In genomic region chr13:93189416-93189815, GRCm38 (mm10) we compare ENCODE assay signal across 16 mouse cellular contexts. TPM values are rescaled to one million over a fixed set of nuclear protein-coding genes. Genes with fewer than 3 reads are reported as not detected.
DNase-seq lines count a peak whose midpoint lies in the region; ATAC-seq and TF ChIP-seq lines count a peak whose summit lies in the region.
"Had no signal": no experiment of that assay in that cellular context is flagged by ENCODE, and none has a peak within 500 bp of the region (broad histone marks: within the 10 kb centered on the region; RNA-seq: fewer than 3 reads in every experiment).

No protein-coding gene starts in this region.

- no peaks in the 10 kb centered on the region for H3K27me3 ChIP-seq in intestine, postnatal 0 days (replicated peaks; ENCODE audit: control insufficient read depth, insufficient read depth, low read length)
- H3K27me3 ChIP-seq in intestine, embryonic 15.5 days (replicated peaks), result no peaks in the 10 kb centered on the region
- H3K27me3 ChIP-seq in G1E (ENCODE audit: insufficient read depth, low read length), result no peaks in the 10 kb centered on the region
- no peaks in the 10 kb centered on the region for H3K27me3 ChIP-seq in liver, embryonic 12.5 days (replicated peaks)
- H3K27me3 ChIP-seq: forebrain, embryonic 12.5 days; hindbrain, embryonic 15.5 days; neural tube, embryonic 12.5 days had no signal

- no peak overlapping the region for H3K4me3 ChIP-seq in intestine, postnatal 0 days (ENCODE audit: low read depth, low read length)
- no peak overlapping the region for H3K4me3 ChIP-seq in intestine, embryonic 15.5 days (replicated peaks)
- peak overlapping the region; percentile 20; the same call in 1 of the 2 replicates for H3K4me3 ChIP-seq in G1E (ENCODE audit: low read depth, low read length)
- H3K4me3 ChIP-seq in liver, embryonic 12.5 days, result no peak overlapping the region
- H3K4me3 ChIP-seq: forebrain, embryonic 12.5 days; gastrocnemius, adult 2 months; hindbrain, embryonic 15.5 days; left cerebral cortex, adult 2 months; neural tube, embryonic 12.5 days had no signal

- H3K4me1 ChIP-seq in intestine, postnatal 0 days (replicated peaks; ENCODE audit: control insufficient read depth, insufficient read depth, low read length), result no peaks in the 10 kb centered on the region; the same call in 1 of the 2 replicates
- no peaks in the 10 kb centered on the region; the same call in 1 of the 2 replicates for H3K4me1 ChIP-seq in intestine, embryonic 15.5 days (replicated peaks)
- peaks cover 13% of the 10 kb centered on the region for H3K4me1 ChIP-seq in G1E (ENCODE audit: insufficient read depth, low read depth, low read length)
- peaks cover 33% of the 10 kb centered on the region for H3K4me1 ChIP-seq in liver, embryonic 12.5 days
- H3K4me1 ChIP-seq: neural tube, embryonic 12.5 days had no signal

- TF ChIP-seq CTCF in intestine, postnatal 0 days (IDR thresholded peaks at IDR 0.05; ENCODE audit: low read depth), result no peak
- TF ChIP-seq CTCF in G1E (IDR thresholded peaks at IDR 0.05; ENCODE audit: low read depth, low read length), result no peak

- DNase-seq in 3T3-L1 (ENCODE audit: low read depth, low spot score) (peak; percentile 34), G1E (ENCODE audit: low spot score) (no peak)
- DNase-seq in thymus, postnatal 10 days (ENCODE audit: low spot score in 2 of 2), result no peak
- DNase-seq in adrenal gland, adult 18-20 months (ENCODE audit: low spot score in 2 of 2), result no peak
- DNase-seq in c-Kit-positive CD71-positive TER-119-positive erythroid progenitor cells, embryonic 14.5 days (ENCODE audit: low spot score), result no peak
- DNase-seq: gastrocnemius, adult 2 months; kidney, postnatal 36 days; right cerebral cortex, adult 18-20 months had no signal

- H3K36me3 ChIP-seq in intestine, postnatal 0 days (ENCODE audit: control insufficient read depth, insufficient read depth), result no peaks in the 10 kb centered on the region; the same call in 1 of the 2 replicates
- H3K36me3 ChIP-seq in intestine, embryonic 15.5 days, result no peaks in the 10 kb centered on the region; the same call in 1 of the 2 replicates
- peaks cover 14% of the 10 kb centered on the region for H3K36me3 ChIP-seq in G1E (replicated peaks)
- H3K36me3 ChIP-seq in liver, embryonic 12.5 days, result peaks cover 20% of the 10 kb centered on the region
- H3K36me3 ChIP-seq: forebrain, embryonic 12.5 days; neural tube, embryonic 12.5 days had no signal

- 0 out of 2 replicates have a peak overlapping the region, but pooled peaks have one; percentile 2 for H3K4me2 ChIP-seq in intestine, postnatal 0 days (replicated peaks; ENCODE audit: low read depth)
- H3K4me2 ChIP-seq in intestine, embryonic 15.5 days (replicated peaks), result no peak overlapping the region
- H3K4me2 ChIP-seq in liver, embryonic 12.5 days, result peak overlapping the region; percentile 47; the same call in 1 of the 2 replicates
- H3K4me2 ChIP-seq: midbrain, embryonic 11.5 days had no signal

- H3K9ac ChIP-seq in intestine, postnatal 0 days (ENCODE audit: low read depth, low read length), result no peak overlapping the region
- H3K9ac ChIP-seq in intestine, embryonic 15.5 days, result no peak overlapping the region
- no peak overlapping the region for H3K9ac ChIP-seq in liver, embryonic 12.5 days
- H3K9ac ChIP-seq: forebrain, embryonic 12.5 days; hindbrain, embryonic 15.5 days; neural tube, embryonic 12.5 days had no signal

- no peaks in the 10 kb centered on the region for H3K9me3 ChIP-seq in intestine, postnatal 0 days (ENCODE audit: control insufficient read depth)
- no peaks in the 10 kb centered on the region for H3K9me3 ChIP-seq in intestine, embryonic 15.5 days
- no peaks in the 10 kb centered on the region for H3K9me3 ChIP-seq in G1E (replicated peaks)
- no peaks in the 10 kb centered on the region for H3K9me3 ChIP-seq in liver, embryonic 12.5 days (replicated peaks)
- H3K9me3 ChIP-seq: forebrain, embryonic 12.5 days; hindbrain, embryonic 15.5 days; neural tube, embryonic 12.5 days had no signal

- no peak for ATAC-seq in intestine, postnatal 0 days
- no peak for ATAC-seq in intestine, embryonic 15.5 days
- no peak for ATAC-seq in G1E (ENCODE audit: extremely low read depth, insufficient number of reproducible peaks, low FRiP score, poor library complexity, severe bottlenecking)
- ATAC-seq in liver, embryonic 12.5 days, result no peak

- no peak overlapping the region for H3K27ac ChIP-seq in intestine, postnatal 0 days (ENCODE audit: low read depth, low read length)
- no peak overlapping the region for H3K27ac ChIP-seq in intestine, embryonic 15.5 days
- H3K27ac ChIP-seq in liver, embryonic 12.5 days, result 0 out of 2 replicates have a peak overlapping the region, but pooled peaks have one; percentile 36
- H3K27ac ChIP-seq: forebrain, embryonic 12.5 days; gastrocnemius, adult 2 months; hindbrain, embryonic 15.5 days; left cerebral cortex, adult 2 months; neural tube, embryonic 12.5 days had no signal

- WGBS in intestine, postnatal 0 days, result 54% methylated on average over 2 of the region's 2 CpGs
- 72% methylated on average over 2 of the region's 2 CpGs for WGBS in intestine, embryonic 15.5 days
- 69% methylated on average over 2 of the region's 2 CpGs for WGBS in liver, embryonic 12.5 days (ENCODE audit: insufficient replicate concordance)

RNA-seq across cellular contexts. Expression of gene Tent2, which starts 2.8 kb away (rescaled TPM):
- 39.3 and 40.3 TPM in 2 replicates for polyA plus RNA-seq in intestine, postnatal 0 days (2015; fragmentation: Nextera tagmentation; extraction: Ambion mirVana)
- polyA plus RNA-seq in intestine, embryonic 15.5 days (2015; fragmentation: Nextera tagmentation; extraction: Ambion mirVana), result 55.7 and 60.1 TPM in 2 replicates
- total RNA-seq in G1E (2014; fragmentation: Nextera tagmentation), result 192 and 241 TPM in 2 replicates
- 54.6 and 56.9 TPM in 2 replicates for total RNA-seq in G1E (2017)
- polyA plus RNA-seq in G1E (2012), result 33.5 and 35.8 TPM in 2 replicates
- 41.1 and 42.5 TPM in 2 replicates for polyA plus RNA-seq in liver, embryonic 12.5 days (2016; fragmentation: Nextera tagmentation; extraction: Ambion mirVana)
- total RNA-seq in adrenal gland, adult 18-20 months (2021), result 10 to 100 TPM; 26.9 to 30.1 TPM

RNA-seq across cellular contexts. Expression of gene Cmya5, which starts 44.9 kb away (rescaled TPM):
- 0.04 and 0.08 TPM in 2 replicates for polyA plus RNA-seq in intestine, postnatal 0 days (2015; fragmentation: Nextera tagmentation; extraction: Ambion mirVana)
- 0.04 and 0.08 TPM in 2 replicates for polyA plus RNA-seq in intestine, embryonic 15.5 days (2015; fragmentation: Nextera tagmentation; extraction: Ambion mirVana)
- total RNA-seq in G1E (2014; fragmentation: Nextera tagmentation) (not detected in 2 replicates), G1E (2017) (under 0.01 and 0.11 TPM in 2 replicates)
- polyA plus RNA-seq in G1E (2012), result not detected in 2 replicates
- polyA plus RNA-seq in liver, embryonic 12.5 days (2016; fragmentation: Nextera tagmentation; extraction: Ambion mirVana), result 0.01 TPM in 1 of 2 replicates, not detected in the other
- total RNA-seq in adrenal gland, adult 18-20 months (2021), result under 1 TPM; 0.20 to 0.99 TPM
